Mouse (Mus musculus): ENCODE data around the gene Tars2. TPM values are rescaled to one million over a fixed set of nuclear protein-coding genes. Genes with fewer than 3 reads are reported as not detected.
A peak's percentile ranks its signal among the peaks of the same experiment; 100 is the strongest.

The Tars2 gene
- polyA plus RNA-seq, 2 experiments from 2014 or later: 88.1 to 108 TPM

GRCm38 (mm10) chr3:95694808-95695703, 65.0 kb downstream of the Tars2 start:
- no peak for ATAC-seq

- ATAC-seq: peak; percentile 43
Observed at GRCm38 (mm10) chr3:95693821-95694807, 65.9 kb downstream of the Tars2 start.

- ATAC-seq: no peak
Observed at GRCm38 (mm10) chr3:95692677-95693076, 67.3 kb downstream of the Tars2 start.

GRCm38 (mm10) chr3:95690552-95690951, 69.5 kb downstream of the Tars2 start:
- ATAC-seq: peak; percentile 65

Other genes starting within 250 kb of the Tars2 start
- gene Ctss, start 233.4 kb downstream of the Tars2 start, polyA plus RNA-seq (2017; shearing (Covaris generic)): 100 to 1,000 TPM; 433 to 466 TPM
- gene Hormad1, start 200.5 kb downstream of the Tars2 start, polyA plus RNA-seq (2017; shearing (Covaris generic)): not detected
- 10 to 100 TPM; 24.6 to 29.6 TPM for gene Golph3l, start 171.3 kb downstream of the Tars2 start, polyA plus RNA-seq (2017; shearing (Covaris generic))
- 10 to 100 TPM; 81.6 to 97.8 TPM for gene Ensa, start 135.2 kb downstream of the Tars2 start, polyA plus RNA-seq (2017; shearing (Covaris generic))
- 10 to 100 TPM; 61.0 to 96.6 TPM for gene Mcl1, start 101.4 kb downstream of the Tars2 start, polyA plus RNA-seq (2017; shearing (Covaris generic))
- 1 to 10 TPM; 2.3 to 5.2 TPM for gene Adamtsl4, start 72.3 kb downstream of the Tars2 start, polyA plus RNA-seq (2017; shearing (Covaris generic))
- 100 to 1,000 TPM; 203 to 284 TPM for gene Ecm1, start 20.6 kb downstream of the Tars2 start, polyA plus RNA-seq (2017; shearing (Covaris generic))
- 10 to 100 TPM; 26.8 to 29.4 TPM for gene Rprd2, start 58.7 kb upstream of the Tars2 start, polyA plus RNA-seq (2017; shearing (Covaris generic))
- 10 to 100 TPM; 49.1 to 56.5 TPM for gene Prpf3, start 95.7 kb upstream of the Tars2 start, polyA plus RNA-seq (2017; shearing (Covaris generic))
- gene Mrps21, start 111.3 kb upstream of the Tars2 start, polyA plus RNA-seq (2017; shearing (Covaris generic)): 100 to 1,000 TPM; 296 to 307 TPM
- 1 to 10 TPM; 9.1 to 9.7 TPM for gene Ciart, start 122.0 kb upstream of the Tars2 start, polyA plus RNA-seq (2017; shearing (Covaris generic))
- gene BC028528, start 131.8 kb upstream of the Tars2 start, polyA plus RNA-seq (2017; shearing (Covaris generic)): 1 to 10 TPM; 1.0 to 3.3 TPM
- gene Aph1a, start 133.8 kb upstream of the Tars2 start, polyA plus RNA-seq (2017; shearing (Covaris generic)): 10 to 100 TPM; 14.8 to 19.9 TPM
- under 1 TPM in 1 of 2 experiments, not detected in 1; 0.39 TPM for gene Car14, start 144.5 kb upstream of the Tars2 start, polyA plus RNA-seq (2017; shearing (Covaris generic))
- gene Anp32e, start 169.0 kb upstream of the Tars2 start, polyA plus RNA-seq (2017; shearing (Covaris generic)): 100 to 1,000 TPM; 162 to 241 TPM
- gene Plekho1, start 235.8 kb upstream of the Tars2 start, polyA plus RNA-seq (2017; shearing (Covaris generic)): 10 to 100 TPM in 1 of 2 experiments, 1 to 10 TPM in 1; 9.8 to 10.1 TPM

All from CD4-positive, CD25-positive, alpha-beta regulatory T cell, adult 4 months (primary cell).